21 mouse cellular contexts compared by ENCODE assay signal in genomic region chr6:5045854-5046253, GRCm38 (mm10).
DNase-seq lines count a peak whose midpoint lies in the region; ATAC-seq and TF ChIP-seq lines count a peak whose summit lies in the region.
"Had no signal": no experiment of that assay in that cellular context is flagged by ENCODE, and none has a peak within 500 bp of the region (broad histone marks: within the 10 kb centered on the region; RNA-seq: fewer than 3 reads in every experiment).

No protein-coding gene starts in this region.

- H3K27ac ChIP-seq in liver, adult 2 months (replicated peaks; ENCODE audit: insufficient read depth, low read depth, low read length): no peak overlapping the region
- no peak overlapping the region for H3K27ac ChIP-seq in liver, embryonic 12.5 days
- no peak overlapping the region for H3K27ac ChIP-seq in midbrain, embryonic 11.5 days (ENCODE audit: low read depth, low read length)
- H3K27ac ChIP-seq in midbrain, embryonic 15.5 days: no peak overlapping the region
- H3K27ac ChIP-seq: embryonic facial prominence, embryonic 13.5 days; embryonic facial prominence, embryonic 15.5 days; forebrain, embryonic 13.5 days; forebrain, embryonic 15.5 days had no signal

- ATAC-seq in liver, embryonic 12.5 days: no peak
- ATAC-seq in midbrain, embryonic 11.5 days (ENCODE audit: low FRiP score): no peak
- no peak for ATAC-seq in midbrain, embryonic 15.5 days (replicated peaks)
- ATAC-seq: forebrain, embryonic 13.5 days; forebrain, embryonic 15.5 days; forebrain, postnatal 0 days had no signal

- no peak overlapping the region for H3K4me2 ChIP-seq in liver, embryonic 12.5 days
- H3K4me2 ChIP-seq in midbrain, embryonic 11.5 days: no peak overlapping the region
- no peak overlapping the region for H3K4me2 ChIP-seq in midbrain, embryonic 15.5 days
- H3K4me2 ChIP-seq: embryonic facial prominence, embryonic 13.5 days; embryonic facial prominence, embryonic 15.5 days; forebrain, embryonic 13.5 days; forebrain, embryonic 15.5 days had no signal

- H3K27me3 ChIP-seq in liver, adult 2 months (ENCODE audit: control insufficient read depth, insufficient read depth, low read length): no peaks in the 10 kb centered on the region
- H3K27me3 ChIP-seq in liver, embryonic 12.5 days (replicated peaks): no peaks in the 10 kb centered on the region
- no peaks in the 10 kb centered on the region for H3K27me3 ChIP-seq in midbrain, embryonic 11.5 days (ENCODE audit: control insufficient read depth, insufficient read depth, low read length)
- H3K27me3 ChIP-seq in midbrain, embryonic 15.5 days (replicated peaks): no peaks in the 10 kb centered on the region
- H3K27me3 ChIP-seq: embryonic facial prominence, embryonic 13.5 days; embryonic facial prominence, embryonic 15.5 days; forebrain, embryonic 13.5 days; forebrain, embryonic 15.5 days had no signal

- TF ChIP-seq CTCF in liver, adult 2 months (IDR thresholded peaks at IDR 0.05; ENCODE audit: low read depth, low read length): no peak

- no peaks in the 10 kb centered on the region for H3K79me2 ChIP-seq in liver, adult 2 months (ENCODE audit: control insufficient read depth, insufficient read depth, low read length)

- no peak for TF ChIP-seq POLR2A in liver, adult 2 months (IDR thresholded peaks at IDR 0.05; ENCODE audit: extremely low read depth, insufficient read depth, low read length)

- no peaks in the 10 kb centered on the region for H3K36me3 ChIP-seq in liver, adult 2 months (ENCODE audit: control insufficient read depth, insufficient read depth, low read length)
- H3K36me3 ChIP-seq in liver, embryonic 12.5 days: peaks cover 4% of the 10 kb centered on the region
- H3K36me3 ChIP-seq in midbrain, embryonic 11.5 days (ENCODE audit: control insufficient read depth, insufficient read depth, low read length): no peaks in the 10 kb centered on the region
- no peaks in the 10 kb centered on the region for H3K36me3 ChIP-seq in midbrain, embryonic 15.5 days (replicated peaks)
- H3K36me3 ChIP-seq: embryonic facial prominence, embryonic 13.5 days; embryonic facial prominence, embryonic 15.5 days had no signal

- no peak overlapping the region for H3K9ac ChIP-seq in liver, adult 2 months (ENCODE audit: low read depth, low read length)
- no peak overlapping the region for H3K9ac ChIP-seq in liver, embryonic 12.5 days
- H3K9ac ChIP-seq in midbrain, embryonic 11.5 days (ENCODE audit: low read length): no peak overlapping the region
- H3K9ac ChIP-seq in midbrain, embryonic 15.5 days: no peak overlapping the region
- H3K9ac ChIP-seq: embryonic facial prominence, embryonic 13.5 days; embryonic facial prominence, embryonic 15.5 days; forebrain, embryonic 13.5 days; forebrain, embryonic 15.5 days; forebrain, postnatal 0 days had no signal

- H3K4me3 ChIP-seq in liver, adult 2 months (ENCODE audit: insufficient read depth, low read depth, low read length): no peak overlapping the region
- no peak overlapping the region for H3K4me3 ChIP-seq in liver, embryonic 12.5 days
- H3K4me3 ChIP-seq in midbrain, embryonic 11.5 days (ENCODE audit: low read depth, low read length): no peak overlapping the region
- H3K4me3 ChIP-seq in midbrain, embryonic 15.5 days: no peak overlapping the region
- H3K4me3 ChIP-seq: embryonic facial prominence, embryonic 13.5 days; embryonic facial prominence, embryonic 15.5 days; erythroblast, embryonic 14.5 days; forebrain, embryonic 13.5 days; forebrain, embryonic 15.5 days had no signal

- DNase-seq in liver, adult 2 months (ENCODE audit: extremely low read depth, low read depth, low spot score): peak; percentile 29
- peak; percentile 74 for DNase-seq in midbrain, embryonic 11.5 days (ENCODE audit: low spot score, missing footprints)
- no peak for DNase-seq in right cerebral cortex, postnatal 4 days
- DNase-seq: adrenal gland, adult 2 months; adrenal gland, postnatal 10 days; adrenal gland, postnatal 25 days; cerebellum, adult 11 months; cerebellum, adult 18-20 months; cerebellum, adult 8-10 months; cerebellum, adult 9-11 months; cerebellum, postnatal 14 days; cerebellum, postnatal 36 days; embryo, embryonic 11 days; forebrain, postnatal 0 days had no signal

- 33% methylated on average over 6 of the region's 6 CpGs for WGBS in liver, adult 2 months
- 87% methylated on average over 6 of the region's 6 CpGs for WGBS in liver, embryonic 12.5 days (ENCODE audit: insufficient replicate concordance)
- WGBS in midbrain, embryonic 11.5 days: 93% methylated on average over 6 of the region's 6 CpGs
- WGBS in midbrain, embryonic 15.5 days: 98% methylated on average over 6 of the region's 6 CpGs

- no peaks in the 10 kb centered on the region for H3K4me1 ChIP-seq in liver, adult 2 months (ENCODE audit: control insufficient read depth, insufficient read depth, low read length)
- H3K4me1 ChIP-seq in liver, embryonic 12.5 days: no peaks in the 10 kb centered on the region
- H3K4me1 ChIP-seq in midbrain, embryonic 11.5 days (ENCODE audit: control insufficient read depth, insufficient read depth, low read length): no peaks in the 10 kb centered on the region
- H3K4me1 ChIP-seq in midbrain, embryonic 15.5 days: no peaks in the 10 kb centered on the region
- H3K4me1 ChIP-seq: embryonic facial prominence, embryonic 13.5 days; embryonic facial prominence, embryonic 15.5 days; forebrain, embryonic 13.5 days; forebrain, embryonic 15.5 days had no signal

- no peaks in the 10 kb centered on the region for H3K9me3 ChIP-seq in liver, embryonic 12.5 days (replicated peaks)
- no peaks in the 10 kb centered on the region for H3K9me3 ChIP-seq in midbrain, embryonic 11.5 days (ENCODE audit: control insufficient read depth, low read length)
- H3K9me3 ChIP-seq in midbrain, embryonic 15.5 days: no peaks in the 10 kb centered on the region
- H3K9me3 ChIP-seq: embryonic facial prominence, embryonic 13.5 days; embryonic facial prominence, embryonic 15.5 days; forebrain, embryonic 13.5 days; forebrain, embryonic 15.5 days had no signal
